Mouse (Mus musculus) MN1 (cell line): ENCODE results near the gene Zyg11b.

Source experiments
- DNase-seq: peaks from one replicate; pipeline ENCODE4 v3.0.0-alpha.2; 2016; ENCODE audit warnings: low spot score

The Zyg11b gene

DNA sequence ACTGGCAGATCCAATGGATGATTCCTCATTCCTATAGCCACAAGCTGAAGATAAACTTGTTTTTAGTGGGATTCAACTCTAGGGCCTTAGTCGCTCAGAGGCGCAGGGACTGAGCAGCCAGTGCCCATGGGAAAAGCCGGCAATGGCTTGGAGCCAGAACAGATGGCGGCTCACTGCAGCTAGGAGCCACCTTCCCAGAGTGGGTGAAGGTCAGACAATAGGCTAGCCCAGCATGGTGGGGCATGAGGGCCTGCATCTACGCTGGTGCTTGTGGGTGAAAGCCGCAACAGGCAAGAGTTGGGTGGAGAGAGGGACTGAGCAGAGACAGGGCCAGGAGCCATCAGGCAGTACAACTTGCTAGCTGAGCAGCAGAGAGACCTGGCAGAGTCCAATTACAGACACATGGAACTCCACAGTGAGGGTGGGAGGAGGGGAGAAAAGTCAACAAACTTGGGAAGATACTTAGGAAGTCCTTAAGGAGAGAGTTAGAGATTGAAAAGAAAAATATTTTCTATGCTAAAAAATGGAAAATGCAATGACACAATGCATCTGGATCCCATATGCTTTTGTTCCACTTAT lies 104.5 kb downstream of the Zyg11b start:
- no peak for DNase-seq

DNA sequence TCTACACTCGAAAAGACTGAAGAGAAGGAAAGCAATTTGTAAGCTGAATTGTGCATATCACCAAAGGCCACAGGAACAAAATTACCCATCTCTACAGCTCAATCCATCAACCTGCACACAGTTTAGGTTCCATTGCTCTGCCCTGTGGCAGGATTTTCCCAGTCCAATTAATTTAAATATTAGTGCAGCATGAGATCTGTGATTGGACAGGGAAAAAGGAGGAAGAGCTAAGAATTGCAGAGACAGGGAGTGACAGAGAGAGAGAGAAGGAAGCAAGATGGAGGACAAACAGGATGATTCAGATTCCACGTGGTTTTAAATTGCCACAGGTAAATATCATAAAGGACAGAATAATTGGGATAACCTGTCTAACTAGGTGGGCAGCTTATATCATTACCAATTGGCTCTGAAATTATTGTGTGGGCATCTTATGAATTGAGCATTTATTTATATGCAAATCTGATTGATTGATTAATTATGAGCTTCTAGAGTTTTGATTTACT lies 108.0 kb downstream of the Zyg11b start:
- DNase-seq, result peak; percentile 53

DNA sequence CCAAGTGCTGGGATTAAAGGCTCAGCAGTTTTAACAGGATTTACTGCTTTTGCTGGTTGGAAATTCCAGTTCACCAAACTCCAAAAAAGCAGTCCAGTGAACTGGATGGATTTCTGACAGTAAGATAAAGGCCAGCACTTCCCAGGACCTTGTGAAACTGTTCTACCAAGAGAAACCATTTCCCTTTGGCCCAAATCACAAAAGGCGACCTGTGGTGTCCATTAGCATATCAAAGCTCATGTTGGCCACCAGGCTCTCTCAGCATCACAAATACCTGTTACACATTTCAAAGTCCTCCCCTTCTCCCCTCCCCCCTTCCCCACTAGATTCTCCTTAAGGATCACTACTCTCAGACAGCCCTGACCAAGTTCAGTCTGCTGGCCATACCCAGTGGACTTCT lies 118.6 kb downstream of the Zyg11b start:
- no peak for DNase-seq
